Mouse (Mus musculus) spleen, postnatal 14 days (tissue): Measurements from ENCODE around the gene Prl2a1.
"Not testable (repeated sequence)": the region's sequence is repeated elsewhere in the genome, so short reads cannot be mapped to it uniquely, and the experiment has no call there.

Source experiments
- DNase-seq, 2 experiments: peaks; one replicate each; pipeline ENCODE4 v3.0.0; 2021 to 2022; ENCODE audit warnings: low spot score in 2 of 2

The Prl2a1 gene

GRCm38 (mm10) chr13:27801354-27801753, at the start of gene Prl2a1:
Gene Prl2a1 (plus strand): TSS chr13:27801654.
- DNase-seq: no peak

- not testable (repeated sequence) for DNase-seq
These were observed 20.8 kb upstream of the Prl2a1 start, which contains the start of gene Prl7c1 for GRCm38 (mm10) chr13:27780704-27781103. Gene Prl7c1 (minus strand): TSS chr13:27780804.

GRCm38 (mm10) chr13:27799303-27799702, 2.2 kb upstream of the Prl2a1 start:
- no peak for DNase-seq

GRCm38 (mm10) chr13:27802765-27803164, 1.3 kb downstream of the Prl2a1 start:
- DNase-seq: no peak

- no peak for DNase-seq
These were observed 47.6 kb downstream of the Prl2a1 start, which contains the start of gene Prl2c1 for GRCm38 (mm10) chr13:27849042-27849441. Gene Prl2c1 (plus strand): TSS chr13:27849342.
